ENCODE assay signal across 8 mouse cellular contexts in the genomic region with DNA sequence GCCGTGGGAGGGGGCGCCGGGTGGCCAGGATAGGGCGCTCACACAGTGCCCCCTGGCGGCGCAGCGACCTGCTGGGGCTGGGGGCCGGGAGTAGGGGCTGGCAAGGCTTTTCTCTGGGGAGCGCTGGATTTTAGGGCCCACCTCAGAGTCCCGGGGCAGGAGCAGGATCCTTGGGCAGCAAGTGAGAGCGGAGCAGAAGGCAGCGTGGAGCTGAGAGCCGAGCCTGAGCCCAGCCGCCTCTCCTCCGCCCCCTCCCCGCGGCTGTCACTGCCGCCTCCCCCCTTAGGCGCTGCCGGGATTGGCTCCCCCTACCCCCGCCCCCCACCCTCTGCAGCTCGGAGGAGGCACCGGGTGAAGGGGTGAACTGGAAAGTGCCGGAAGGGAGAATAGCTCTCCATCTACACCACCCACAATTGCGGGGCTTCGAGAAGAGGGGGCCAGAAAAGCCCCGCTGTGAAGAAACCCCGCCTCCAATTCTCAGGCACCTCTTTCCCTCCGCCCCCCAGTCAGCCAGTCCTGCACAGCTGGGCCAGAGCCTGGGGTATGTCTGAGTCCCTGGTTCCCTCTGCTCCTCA. TPM values are rescaled to one million over a fixed set of nuclear protein-coding genes. Genes with fewer than 3 reads are reported as not detected.
DNase-seq lines count a peak whose midpoint lies in the region; ATAC-seq lines count a peak whose summit lies in the region.

A gene (minus strand): TSS at position 231 of the 575 bp plus-strand sequence.

- H3K9me3 ChIP-seq in embryonic facial prominence, embryonic 13.5 days: no peaks in the 10 kb centered on the region
- no peaks in the 10 kb centered on the region for H3K9me3 ChIP-seq in stomach, embryonic 14.5 days (ENCODE audit: control insufficient read depth, low read depth, low read length)

- H3K9ac ChIP-seq in embryonic facial prominence, embryonic 13.5 days: peak within 1 kb of the TSS; percentile 62
- peak within 1 kb of the TSS; percentile 21; the same call in 1 of the 2 replicates for H3K9ac ChIP-seq in stomach, embryonic 14.5 days (replicated peaks; ENCODE audit: low read depth, low read length)

- peak; percentile 47 to 70 for DNase-seq in cerebellum, postnatal 14 days
- DNase-seq in cerebellum, adult 11 months: no peak
- peak; percentile 63 for DNase-seq in heart, postnatal 4 days
- peak; percentile 62 for DNase-seq in layer of hippocampus, adult 9-11 months
- DNase-seq in lung, postnatal 36 days: peak; percentile 15

- no peak within 1 kb of the TSS for H3K27ac ChIP-seq in embryonic facial prominence, embryonic 13.5 days
- peak within 1 kb of the TSS; percentile 30; the same call in 1 of the 2 replicates for H3K27ac ChIP-seq in stomach, embryonic 14.5 days (ENCODE audit: low read length)

- peaks cover 51% of the 10 kb centered on the region for H3K4me1 ChIP-seq in embryonic facial prominence, embryonic 13.5 days
- H3K4me1 ChIP-seq in stomach, embryonic 14.5 days (ENCODE audit: control insufficient read depth, insufficient read depth, low read length): peaks cover 36% of the 10 kb centered on the region

- H3K36me3 ChIP-seq in embryonic facial prominence, embryonic 13.5 days: peaks cover 13% of the 10 kb centered on the region
- no peaks in the 10 kb centered on the region for H3K36me3 ChIP-seq in stomach, embryonic 14.5 days (ENCODE audit: control insufficient read depth, insufficient read depth, low read length)

- peak; percentile 69; the same call in 1 of the 2 replicates for ATAC-seq in embryonic facial prominence, embryonic 13.5 days (ENCODE audit: insufficient number of reproducible peaks, insufficient read depth, low FRiP score, low TSS enrichment, low read depth)
- peak; percentile 57; the same call in 1 of the 2 replicates for ATAC-seq in stomach, embryonic 14.5 days (ENCODE audit: insufficient number of reproducible peaks, insufficient read depth, low FRiP score, low read depth)
- ATAC-seq in activated CD4-positive, CD25-positive, alpha-beta regulatory T cell, adult 4 months: no peak

- peak within 1 kb of the TSS; percentile 69 for H3K4me2 ChIP-seq in embryonic facial prominence, embryonic 13.5 days
- H3K4me2 ChIP-seq in stomach, embryonic 14.5 days (replicated peaks; ENCODE audit: low read depth, low read length): peak within 1 kb of the TSS; percentile 64

- H3K27me3 ChIP-seq in embryonic facial prominence, embryonic 13.5 days: peaks cover 15% of the 10 kb centered on the region
- H3K27me3 ChIP-seq in stomach, embryonic 14.5 days (ENCODE audit: control insufficient read depth, insufficient read depth, low read length): no peaks in the 10 kb centered on the region

- 3% methylated on average over 22 of the region's 29 CpGs for WGBS in embryonic facial prominence, embryonic 13.5 days
- WGBS in stomach, embryonic 14.5 days: 0% methylated on average over 24 of the region's 29 CpGs

- H3K4me3 ChIP-seq in embryonic facial prominence, embryonic 13.5 days: peak within 1 kb of the TSS; percentile 38
- H3K4me3 ChIP-seq in stomach, embryonic 14.5 days (ENCODE audit: low read depth, low read length): peak within 1 kb of the TSS; percentile 31

RNA-seq across cellular contexts. Expression of the gene that starts here (rescaled TPM):
- polyA plus RNA-seq in embryonic facial prominence, embryonic 13.5 days (2015; fragmentation: Nextera tagmentation; extraction: Ambion mirVana): 1.3 TPM in 2 replicates
- total RNA-seq in heart, postnatal 4 days (2021): 10 to 100 TPM; 69.8 to 85.1 TPM
- 1.8 TPM in 2 replicates for polyA plus RNA-seq in stomach, embryonic 14.5 days (2014; fragmentation: Nextera tagmentation; extraction: Ambion mirVana)
- 1 to 10 TPM; 8.1 to 9.3 TPM for polyA plus RNA-seq in activated CD4-positive, CD25-positive, alpha-beta regulatory T cell, adult 4 months (2017; shearing (Covaris generic))
